Mouse (Mus musculus) kidney, adult 18-20 months (tissue): Measurements from ENCODE around the gene Blcap.
"Not testable (repeated sequence)": the region's sequence is repeated elsewhere in the genome, so short reads cannot be mapped to it uniquely, and the experiment has no call there.

Experiments
- DNase-seq: peaks from one replicate; pipeline ENCODE4 v3.0.0; 2021

Blcap gene

GRCm38 (mm10) chr2:157571224-157571832 lies at the start of gene Blcap:
Gene Blcap, minus strand, starts transcription at chr2:157571274.
- DNase-seq, result peak; percentile 68

- no peak for DNase-seq
Measured at GRCm38 (mm10) chr2:157618393-157618792, 47.3 kb upstream of the Blcap start.

GRCm38 (mm10) chr2:157613997-157614396 lies 42.9 kb upstream of the Blcap start:
- DNase-seq, result no peak

- no peak for DNase-seq
Measured at GRCm38 (mm10) chr2:157611735-157612134, 40.7 kb upstream of the Blcap start.

GRCm38 (mm10) chr2:157607542-157608236 lies 36.6 kb upstream of the Blcap start:
- DNase-seq, result no peak

- peak; percentile 77 for DNase-seq
Measured at GRCm38 (mm10) chr2:157605025-157605675, 34.1 kb upstream of the Blcap start.

- peak; percentile 3 for DNase-seq
Measured at GRCm38 (mm10) chr2:157601435-157601839, 30.4 kb upstream of the Blcap start.

- no peak for DNase-seq
Measured at GRCm38 (mm10) chr2:157596876-157597566, 25.9 kb upstream of the Blcap start.

GRCm38 (mm10) chr2:157585351-157585750 lies 14.3 kb upstream of the Blcap start:
- DNase-seq, result not testable (repeated sequence)

- DNase-seq, result no peak
Measured at GRCm38 (mm10) chr2:157572786-157573185, 1.7 kb upstream of the Blcap start.

GRCm38 (mm10) chr2:157569796-157570485 lies 1.1 kb downstream of the Blcap start:
- DNase-seq, result no peak

GRCm38 (mm10) chr2:157568881-157569280 lies 2.2 kb downstream of the Blcap start:
- DNase-seq, result no peak

- DNase-seq, result no peak
Measured at GRCm38 (mm10) chr2:157567235-157567961, 3.7 kb downstream of the Blcap start.

GRCm38 (mm10) chr2:157566260-157566952 lies 4.7 kb downstream of the Blcap start:
- peak; percentile 95 for DNase-seq

GRCm38 (mm10) chr2:157565898-157566259 lies 5.2 kb downstream of the Blcap start:
- no peak for DNase-seq

- no peak for DNase-seq
Measured at GRCm38 (mm10) chr2:157565446-157565845, 5.6 kb downstream of the Blcap start.

- DNase-seq, result no peak
Measured at GRCm38 (mm10) chr2:157564723-157565122, 6.4 kb downstream of the Blcap start.

- DNase-seq, result no peak
Measured at GRCm38 (mm10) chr2:157563031-157563430, 8.0 kb downstream of the Blcap start.

- DNase-seq, result peak; percentile 83
Measured at GRCm38 (mm10) chr2:157561165-157561836, 9.8 kb downstream of the Blcap start.

GRCm38 (mm10) chr2:157560302-157560701 lies 10.8 kb downstream of the Blcap start:
- no peak for DNase-seq

GRCm38 (mm10) chr2:157559858-157560257 lies 11.2 kb downstream of the Blcap start, which contains the start of gene Nnat:
Gene Nnat, plus strand, starts transcription at chr2:157560078.
- no peak for DNase-seq
